Mouse (Mus musculus) intestine, embryonic 16.5 days (tissue): ENCODE results near the gene Cat. TPM values are rescaled to one million over a fixed set of nuclear protein-coding genes. Genes with fewer than 3 reads are reported as not detected.

ENCODE experiments used
- ATAC-seq: fragments of 200-750 bp; cut with Nextera tagmentation; 2 replicates; pipeline ENCODE4 v1.8.0; 2017; ENCODE audit warnings: moderate TSS enrichment, moderate library complexity
- H3K27ac ChIP-seq: fragments of 300-500 bp; sonication (generic); 2 replicates; pipeline ENCODE4 v1.5.1; 2014; ENCODE audit warnings: mild to moderate bottlenecking, low read length
- H3K27me3 ChIP-seq: fragments of 300-500 bp; sonication (generic); replicated peaks from 2 replicates; pipeline ENCODE4 v1.6.1; 2014; ENCODE audit warnings: low read length, control low read depth, mixed read lengths; ENCODE audit not compliant: control insufficient read depth, insufficient read depth
- H3K36me3 ChIP-seq: fragments of 300-500 bp; sonication (generic); 2 replicates; pipeline ENCODE4 v1.6.1; 2014; ENCODE audit warnings: low read length, control low read depth; ENCODE audit not compliant: control insufficient read depth, insufficient read depth
- H3K4me1 ChIP-seq: fragments of 300-500 bp; sonication (generic); 2 replicates; pipeline ENCODE4 v1.6.1; 2014; ENCODE audit warnings: low read length, control low read depth, mixed read lengths; ENCODE audit not compliant: control insufficient read depth, insufficient read depth
- H3K4me2 ChIP-seq: fragments of 300-500 bp; sonication (generic); 2 replicates; pipeline ENCODE4 v1.6.1; 2014; ENCODE audit warnings: low read depth, low read length, control low read depth
- H3K4me3 ChIP-seq: fragments of 300-500 bp; sonication (generic); 2 replicates; pipeline ENCODE4 v1.5.1; 2014; ENCODE audit warnings: mild to moderate bottlenecking, low read length
- H3K9ac ChIP-seq: fragments of 300-500 bp; sonication (generic); 2 replicates; pipeline ENCODE4 v1.6.1; 2014; ENCODE audit warnings: low read depth, low read length
- H3K9me3 ChIP-seq: fragments of 300-500 bp; sonication (generic); 2 replicates; pipeline ENCODE4 v1.6.1; 2016; ENCODE audit warnings: low read length, control low read depth; ENCODE audit not compliant: control insufficient read depth
- whole genome bisulfite sequencing: fragments of 180-500 bp; shearing (Covaris S2); extraction: QIAGEN DNeasy Blood & Tissue Kit; methylation state at CpG from one replicate; pipeline ENCODE4 v1.1.7; 2014; 5-methylcytosine and 5-hydroxymethylcytosine counted together
- polyA plus RNA-seq: library from polyadenylated mRNA; unstranded; fragments of >200 nt; fragmentation: Nextera tagmentation; extraction: Ambion mirVana; gene quantifications from 2 replicates; pipeline ENCODE4 v1.2.1, GENCODE M21; 2015

Cat gene
- polyA plus RNA-seq, 1 experiment from 2014 or later = 169 TPM

DNA sequence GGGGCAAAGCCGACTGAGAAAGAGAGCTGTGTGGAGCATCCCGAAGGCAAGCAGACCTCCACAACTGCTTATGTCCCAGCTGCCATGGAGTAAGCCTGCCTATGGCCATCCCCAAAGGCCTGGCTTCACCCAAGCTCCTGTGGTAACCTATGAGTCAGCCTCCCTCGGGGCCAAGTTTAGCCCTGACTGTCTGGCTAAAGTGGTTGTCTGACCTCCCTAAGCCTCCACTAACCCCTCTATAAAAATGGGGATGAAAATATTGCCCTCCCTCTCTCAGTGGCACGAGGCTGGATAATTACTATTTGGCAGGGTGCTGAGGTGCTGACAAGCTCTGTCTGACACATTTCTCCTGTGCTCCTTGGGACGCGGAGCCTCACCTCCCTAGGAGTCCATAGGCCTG lies 73.6 kb downstream of the Cat start, which contains the start of gene Elf5:
Elf5 (plus strand) TSS at position 341 of the 400 bp plus-strand sequence.
- Histone ChIP-seq H3K4me2 (no peak within 1 kb of the TSS), H3K9ac (no peak within 1 kb of the TSS), H3K27me3 (no peaks in the 10 kb centered on the region), H3K4me1 (0 out of 2 replicates have a peak, but pooled peaks cover 2% of the 10 kb centered on the region), H3K4me3 (no peak within 1 kb of the TSS), H3K27ac (no peak within 1 kb of the TSS), H3K9me3 (no peaks in the 10 kb centered on the region), H3K36me3 (no peaks in the 10 kb centered on the region)
- WGBS = 82% methylated on average over 6 of the region's 6 CpGs
- ATAC-seq = no peak

DNA sequence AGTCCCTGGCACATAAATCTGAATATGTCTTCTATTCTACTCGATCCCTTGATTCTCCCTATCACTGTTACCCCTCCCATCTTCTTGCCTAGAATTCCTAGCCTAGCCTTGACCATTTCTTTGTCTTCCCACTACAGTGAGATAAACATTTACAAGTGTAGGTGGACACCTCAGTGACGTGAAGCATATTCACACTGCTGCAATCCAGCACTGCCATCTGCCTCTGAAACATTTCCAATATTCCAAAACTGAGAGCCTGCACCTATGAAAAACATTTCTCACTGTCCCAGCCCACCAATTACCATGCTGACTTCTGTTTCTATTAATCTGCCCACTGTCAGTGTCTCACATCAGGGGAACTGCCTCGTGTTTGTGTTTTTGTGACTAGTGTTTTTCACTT lies 78.7 kb downstream of the Cat start:
- Histone ChIP-seq H3K9ac (no peak overlapping the region), H3K27me3 (no peaks in the 10 kb centered on the region), H3K4me1 (0 out of 2 replicates have a peak, but pooled peaks cover 2% of the 10 kb centered on the region), H3K9me3 (no peaks in the 10 kb centered on the region), H3K4me2 (no peak overlapping the region), H3K4me3 (no peak overlapping the region), H3K27ac (no peak overlapping the region), H3K36me3 (no peaks in the 10 kb centered on the region)
- WGBS = 65% methylated on average over 3 of the region's 3 CpGs
- ATAC-seq = no peak

Other genes starting within 250 kb of the Cat start
- 28.9 and 29.8 TPM in 2 replicates for gene Ehf, start 181.9 kb downstream of the Cat start, polyA plus RNA-seq
- gene Elf5, start 73.5 kb downstream of the Cat start, polyA plus RNA-seq = 0.15 and 0.22 TPM in 2 replicates
- 4.7 and 5.4 TPM in 2 replicates for gene Abtb2, start 81.2 kb upstream of the Cat start, polyA plus RNA-seq